Mouse (Mus musculus) embryonic facial prominence, embryonic 11.5 days (tissue): Measurements from ENCODE around the gene Gstm7. TPM values are rescaled to one million over a fixed set of nuclear protein-coding genes. Genes with fewer than 3 reads are reported as not detected.

Experiments used
- ATAC-seq: fragments of 200-750 bp; cut with Nextera tagmentation; replicated peaks from 2 replicates; pipeline ENCODE4 v1.8.0; 2017; ENCODE audit warnings: low read depth; ENCODE audit not compliant: insufficient number of reproducible peaks, low FRiP score, low TSS enrichment
- DNase-seq: peaks from one replicate; pipeline ENCODE4 v3.0.0-alpha.2; 2015; ENCODE audit warnings: low spot score
- H3K27ac ChIP-seq: fragments of 300-500 bp; sonication (generic); replicated peaks from 2 replicates; pipeline ENCODE4 v1.5.1; 2014; ENCODE audit warnings: mild to moderate bottlenecking, low read depth, low read length, control low read depth
- H3K27me3 ChIP-seq: fragments of 300-500 bp; sonication (generic); 2 replicates; pipeline ENCODE4 v1.6.1; 2014; ENCODE audit warnings: mild to moderate bottlenecking, low read length, moderate library complexity, mixed read lengths; ENCODE audit not compliant: control insufficient read depth, insufficient read depth
- H3K36me3 ChIP-seq: fragments of 300-500 bp; sonication (generic); replicated peaks from 2 replicates; pipeline ENCODE4 v1.6.1; 2014; ENCODE audit warnings: low read depth, mild to moderate bottlenecking, low read length, moderate library complexity, mixed read lengths; ENCODE audit not compliant: control insufficient read depth, insufficient read depth
- H3K4me1 ChIP-seq: fragments of 300-500 bp; sonication (generic); 2 replicates; pipeline ENCODE4 v1.6.1; 2014; ENCODE audit warnings: low read length, mixed read lengths; ENCODE audit not compliant: control insufficient read depth, insufficient read depth
- H3K4me2 ChIP-seq: fragments of 300-500 bp; sonication (generic); 2 replicates; pipeline ENCODE4 v1.6.1; 2014; ENCODE audit warnings: low read depth, mild to moderate bottlenecking, control low read depth, low read length, moderate library complexity
- H3K4me3 ChIP-seq: fragments of 300-500 bp; sonication (generic); 2 replicates; pipeline ENCODE4 v1.5.1; 2014; ENCODE audit warnings: low read depth, low read length, control low read depth
- H3K9ac ChIP-seq: fragments of 300-500 bp; sonication (generic); replicated peaks from 2 replicates; pipeline ENCODE4 v1.6.1; 2014; ENCODE audit warnings: mild to moderate bottlenecking, control low read depth, low read length
- H3K9me3 ChIP-seq: fragments of 300-500 bp; sonication (generic); replicated peaks from 2 replicates; pipeline ENCODE4 v1.6.1; 2016; ENCODE audit warnings: mild to moderate bottlenecking, low read length, inconsistent platforms, mixed read lengths; ENCODE audit not compliant: control insufficient read depth
- WGBS: fragments of 180-500 bp; shearing (Covaris S2); extraction: QIAGEN DNeasy Blood & Tissue Kit; methylation state at CpG from one replicate; pipeline ENCODE4 v1.1.7; 2014; 5-methylcytosine and 5-hydroxymethylcytosine counted together
- polyA plus RNA-seq: library from polyadenylated mRNA; unstranded; fragments of >200 nt; fragmentation: Nextera tagmentation; extraction: Ambion mirVana; gene quantifications from 2 replicates; pipeline ENCODE4 v1.2.1, GENCODE M21; 2014

Gene Gstm7
- polyA plus RNA-seq, 1 experiment from 2014 or later: 42.0 TPM

DNA sequence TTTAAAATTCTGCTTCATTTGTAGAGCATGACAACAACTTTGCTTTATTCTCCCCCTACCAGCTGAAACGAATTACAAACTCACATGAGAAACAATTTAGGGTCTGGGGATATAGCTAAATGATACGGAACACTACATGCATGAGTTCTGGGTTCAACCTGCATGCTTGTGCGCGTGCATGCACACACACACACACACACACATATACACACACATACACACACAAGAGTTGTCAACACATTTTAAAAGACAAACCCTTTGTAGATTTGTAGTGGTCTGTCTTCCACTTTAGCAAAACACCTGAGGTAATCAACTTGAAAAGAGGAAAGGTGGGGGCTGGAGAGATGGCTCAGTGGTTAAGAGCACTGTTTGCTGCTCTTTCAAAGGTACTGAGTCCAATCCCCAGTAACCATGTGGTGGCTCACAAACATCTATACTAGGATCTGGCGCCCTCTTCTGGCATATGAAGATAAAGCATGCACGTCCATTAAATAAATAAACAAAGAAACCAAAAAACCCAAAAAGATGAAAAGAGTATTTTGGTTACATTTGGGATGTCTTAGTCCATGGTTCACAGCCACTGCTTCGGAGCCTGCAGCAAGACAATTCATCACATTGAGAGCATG, 13.7 kb downstream of the Gstm7 start:
- DNase-seq (peak; percentile 77), ATAC-seq (no peak)
- Histone ChIP-seq H3K27me3 (no peaks in the 10 kb centered on the region), H3K36me3 (no peaks in the 10 kb centered on the region), H3K4me1 (no peaks in the 10 kb centered on the region), H3K4me3 (no peak overlapping the region), H3K9ac (no peak overlapping the region), H3K27ac (no peak overlapping the region), H3K4me2 (no peak overlapping the region), H3K9me3 (no peaks in the 10 kb centered on the region)
- 60% methylated on average over 7 of the region's 7 CpGs for WGBS

DNA sequence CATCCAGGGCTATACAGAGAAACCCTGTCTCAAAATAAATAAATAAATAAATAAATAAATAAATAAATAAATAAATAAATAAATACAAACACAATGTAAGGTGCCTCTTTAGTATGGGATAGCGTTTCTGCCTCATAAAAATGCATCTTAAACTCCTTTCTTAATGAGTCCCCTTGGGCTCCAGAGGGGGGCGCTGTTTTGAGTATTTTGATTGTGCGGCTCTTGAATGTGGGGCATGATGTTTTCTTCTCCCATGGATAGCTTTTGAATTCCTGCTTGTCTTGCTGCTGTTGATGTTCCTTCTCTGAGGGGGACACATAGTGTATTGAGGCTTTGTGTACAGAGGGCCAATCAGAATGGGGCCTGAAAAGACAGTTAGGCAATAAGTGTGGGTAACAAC, 14.5 kb downstream of the Gstm7 start:
- WGBS: 80% methylated on average over 3 of the region's 3 CpGs
- no peaks in the 10 kb centered on the region for H3K36me3 ChIP-seq
- DNase-seq (no peak), ATAC-seq (no peak)
- no peak overlapping the region for H3K4me2 ChIP-seq
- H3K27me3 ChIP-seq: no peaks in the 10 kb centered on the region
- no peaks in the 10 kb centered on the region for H3K9me3 ChIP-seq
- H3K4me1 ChIP-seq: no peaks in the 10 kb centered on the region
- H3K27ac ChIP-seq: no peak overlapping the region
- no peak overlapping the region for H3K4me3 ChIP-seq
- H3K9ac ChIP-seq: no peak overlapping the region

DNA sequence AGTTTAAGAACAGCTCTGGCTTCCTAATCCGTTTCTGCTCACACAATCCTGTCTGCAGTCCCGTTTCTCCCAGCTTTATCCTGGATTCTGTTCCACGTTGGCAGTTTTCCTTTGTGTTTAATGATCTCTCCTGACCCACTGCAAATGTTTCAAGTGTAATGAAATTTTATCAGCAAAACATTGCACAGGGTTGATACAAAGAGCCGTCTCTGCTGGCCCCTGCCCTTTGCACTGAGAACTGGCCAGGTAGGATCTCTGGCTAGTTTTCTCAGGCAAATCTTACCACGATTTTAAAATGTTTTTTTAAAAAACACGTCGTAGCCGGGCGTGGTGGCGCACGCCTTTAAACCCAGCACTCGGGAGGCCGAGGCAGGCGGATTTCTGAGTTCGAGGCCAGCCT, 14.9 kb downstream of the Gstm7 start:
- ATAC-seq: no peak
- Histone ChIP-seq H3K4me2 (no peak overlapping the region), H3K9me3 (no peaks in the 10 kb centered on the region), H3K9ac (no peak overlapping the region), H3K4me3 (no peak overlapping the region), H3K27me3 (no peaks in the 10 kb centered on the region), H3K27ac (no peak overlapping the region), H3K4me1 (no peaks in the 10 kb centered on the region), H3K36me3 (no peaks in the 10 kb centered on the region)
- WGBS: 85% methylated on average over 15 of the region's 15 CpGs
- DNase-seq: no peak

DNA sequence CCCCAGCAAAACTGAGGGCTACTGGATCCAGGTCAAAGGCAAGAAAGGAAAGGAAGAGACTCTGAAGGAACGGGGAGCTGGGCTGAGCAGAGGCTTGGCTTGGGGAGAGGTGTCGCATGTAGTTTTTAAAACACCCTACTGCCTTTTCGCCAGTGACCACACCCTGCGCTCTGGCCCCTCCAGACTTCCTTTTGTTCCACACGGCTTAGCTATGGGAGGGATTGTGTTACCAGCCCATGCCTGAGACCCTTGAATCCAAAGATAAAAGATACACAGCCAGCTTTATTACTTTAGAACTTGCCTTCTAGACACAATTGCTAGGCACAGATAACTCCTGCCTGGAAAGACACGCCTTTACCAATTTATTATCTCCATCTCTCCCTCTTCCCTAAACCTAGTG, 25.7 kb downstream of the Gstm7 start:
- no peak for ATAC-seq

DNA sequence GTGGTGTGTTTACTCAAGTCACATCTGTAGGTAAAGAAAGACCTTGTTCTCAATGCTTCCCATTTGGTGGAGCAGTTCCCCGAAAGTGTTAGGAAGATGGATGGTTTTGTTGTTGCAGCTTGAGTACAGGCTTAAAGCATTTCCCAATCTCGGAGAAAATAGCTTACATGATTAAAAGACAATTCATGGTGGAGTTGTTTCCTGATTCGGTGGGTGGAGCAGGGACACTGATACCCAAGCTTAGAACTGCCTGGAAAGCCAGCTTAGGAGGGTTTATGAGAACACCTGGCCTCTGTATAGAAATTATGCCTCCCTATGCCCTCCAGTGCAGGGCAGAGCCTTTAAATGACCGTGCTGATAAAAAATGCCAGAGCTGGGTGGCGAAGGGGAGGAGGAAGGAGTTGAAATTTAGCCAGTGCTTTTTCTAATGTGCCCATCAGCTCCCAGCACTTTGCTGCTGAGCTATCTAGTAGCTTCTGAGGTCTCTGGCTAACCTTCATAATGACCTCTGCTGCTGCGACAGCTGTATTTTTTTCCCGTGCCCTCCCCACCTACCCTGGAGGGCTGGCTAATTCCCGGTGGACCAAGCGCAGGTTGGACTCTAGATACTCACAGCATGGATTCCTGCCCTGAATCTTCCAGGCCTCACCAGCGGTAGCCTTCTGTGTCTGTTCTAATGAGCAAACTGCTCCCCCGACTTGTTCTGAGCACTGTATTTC, 30.5 kb downstream of the Gstm7 start:
- Histone ChIP-seq H3K4me1 (no peaks in the 10 kb centered on the region), H3K27ac (no peak overlapping the region), H3K36me3 (peaks cover 2% of the 10 kb centered on the region; the same call in 1 of the 2 replicates), H3K4me2 (no peak overlapping the region), H3K9me3 (no peaks in the 10 kb centered on the region), H3K9ac (no peak overlapping the region), H3K4me3 (no peak overlapping the region), H3K27me3 (no peaks in the 10 kb centered on the region)
- no peak for ATAC-seq
- WGBS: 71% methylated on average over 11 of the region's 11 CpGs
- DNase-seq: no peak

More for the DNA sequence above, 25.7 kb downstream of the Gstm7 start:
- no peak overlapping the region for H3K9ac ChIP-seq
- H3K4me1 ChIP-seq: no peaks in the 10 kb centered on the region
- no peak overlapping the region for H3K4me3 ChIP-seq
- no peaks in the 10 kb centered on the region for H3K9me3 ChIP-seq
- H3K27me3 ChIP-seq: no peaks in the 10 kb centered on the region
- no peak for DNase-seq
- H3K4me2 ChIP-seq: no peak overlapping the region
- H3K27ac ChIP-seq: no peak overlapping the region
- 58% methylated on average over 6 of the region's 6 CpGs for WGBS
- no peaks in the 10 kb centered on the region for H3K36me3 ChIP-seq

DNA sequence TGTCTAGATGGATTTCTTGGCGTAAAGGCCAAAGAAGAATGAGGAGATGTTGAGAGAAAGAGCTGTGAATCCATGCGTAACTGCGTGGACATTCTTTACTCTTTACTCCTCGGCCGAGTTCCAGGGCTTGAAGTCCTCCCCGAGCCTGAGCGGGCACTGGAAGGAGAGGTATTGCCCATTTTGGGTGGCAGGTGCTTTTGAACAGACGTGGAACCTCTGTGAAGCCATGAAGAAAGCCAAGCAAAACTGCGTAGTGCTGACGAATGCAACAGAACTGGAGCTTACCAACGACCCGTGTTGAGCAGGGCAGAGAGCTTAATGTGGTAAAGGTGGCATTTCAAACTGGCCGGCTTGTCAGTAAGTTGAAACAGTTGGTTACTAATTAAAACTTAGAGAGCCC, 32.9 kb downstream of the Gstm7 start:
- H3K9me3 ChIP-seq: no peaks in the 10 kb centered on the region
- no peak overlapping the region for H3K4me3 ChIP-seq
- H3K27me3 ChIP-seq: no peaks in the 10 kb centered on the region
- ATAC-seq: no peak
- H3K4me2 ChIP-seq: no peak overlapping the region
- no peak overlapping the region for H3K27ac ChIP-seq
- H3K9ac ChIP-seq: no peak overlapping the region
- peaks cover 2% of the 10 kb centered on the region; the same call in 1 of the 2 replicates for H3K36me3 ChIP-seq
- DNase-seq: no peak
- 92% methylated on average over 13 of the region's 13 CpGs for WGBS
- no peaks in the 10 kb centered on the region for H3K4me1 ChIP-seq

DNA sequence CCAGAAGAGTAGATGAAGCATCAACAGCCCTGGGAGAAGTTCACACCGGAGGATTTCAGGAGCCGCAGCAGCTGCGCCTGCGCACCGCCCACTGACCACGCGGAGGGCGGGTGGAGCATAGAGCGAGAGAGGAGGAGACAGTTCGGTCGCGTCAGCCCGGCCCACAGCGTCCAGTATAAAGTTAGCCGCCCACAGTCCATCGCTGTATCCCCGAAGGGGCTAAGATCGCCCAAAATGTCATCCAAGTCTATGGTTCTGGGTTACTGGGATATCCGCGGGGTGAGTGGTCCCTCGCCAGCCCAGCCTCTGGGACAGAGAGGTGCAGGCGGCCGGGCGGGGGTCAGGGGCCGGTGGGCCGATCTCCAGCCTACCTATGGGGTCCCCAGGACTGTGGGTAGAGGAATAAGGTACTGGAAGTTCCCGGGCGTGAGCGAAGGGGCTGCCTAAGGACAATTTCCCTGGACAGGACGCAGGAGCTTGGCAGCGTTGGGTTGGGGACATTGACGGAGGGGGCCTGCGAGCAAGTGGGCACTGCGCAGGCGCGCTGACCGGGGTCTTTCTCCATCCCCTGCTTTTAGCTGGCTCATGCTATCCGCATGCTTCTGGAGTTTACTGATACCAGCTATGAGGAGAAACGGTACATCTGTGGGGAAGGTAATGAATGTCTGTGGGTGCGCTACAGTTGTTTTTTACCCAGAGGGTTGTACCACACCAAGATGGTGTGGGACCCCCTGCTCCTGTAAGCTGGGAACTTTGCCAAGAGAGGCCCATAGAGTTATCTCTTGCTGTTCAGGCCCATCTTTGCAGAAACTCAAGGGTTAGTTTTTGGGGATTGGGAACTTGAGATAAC, 35.7 kb downstream of the Gstm7 start, which contains the start of gene Gstm5:
TSS of gene Gstm5 (plus strand) at position 102 of the 850 bp plus-strand sequence.
- 4% methylated on average over 40 of the region's 40 CpGs for WGBS
- Histone ChIP-seq H3K27ac (no peak within 1 kb of the TSS), H3K9me3 (no peaks in the 10 kb centered on the region), H3K9ac (peak within 1 kb of the TSS; percentile 91), H3K4me2 (peak within 1 kb of the TSS; percentile 81), H3K4me1 (no peaks in the 10 kb centered on the region), H3K27me3 (no peaks in the 10 kb centered on the region), H3K4me3 (peak within 1 kb of the TSS; percentile 79), H3K36me3 (peaks cover 2% of the 10 kb centered on the region; the same call in 1 of the 2 replicates)
- ATAC-seq (peak; percentile 96), DNase-seq (peak; percentile 90)
